Mouse (Mus musculus) liver, postnatal 0 days (tissue): ENCODE results near the gene Nkx2-3.

Experiments
- CTCF ChIP-seq: sonication (generic); IDR thresholded peaks from 2 replicates; pipeline ENCODE4 v1.5.1; 2016; ENCODE audit warnings: antibody characterized with exemption, low read depth
- EP300 ChIP-seq: IDR thresholded peaks from 2 replicates; pipeline ENCODE4 v1.6.1; 2016; ENCODE audit warnings: antibody characterized with exemption, low read depth, mild to moderate bottlenecking

GRCm38 (mm10) chr19:43603521-43603920, 8.6 kb upstream of the Nkx2-3 start:
- no peak for TF ChIP-seq CTCF
- no peak for TF ChIP-seq EP300
